Mouse (Mus musculus): ENCODE measurements at regions not wholly inside any gene's neighbourhood (a gene's known extent, or its start where the extent isn't known, plus 50 kb on each side); places are given as distances from the start of the nearest gene placed in this dataset.

- peak; percentile 74 for DNase-seq (ENCODE audit: low read depth, low spot score)
Observed at GRCm38 (mm10) chrX:142540264-142540663, 140.9 kb upstream of the Tmem164 start.

GRCm38 (mm10) chrX:142552196-142552595 is 129.0 kb upstream of the Tmem164 start:
- DNase-seq (ENCODE audit: low read depth, low spot score), result no peak

GRCm38 (mm10) chrX:142554161-142554560 is 127.0 kb upstream of the Tmem164 start:
- peak; percentile 13 for DNase-seq (ENCODE audit: low read depth, low spot score)

GRCm38 (mm10) chrX:142557496-142557895 is 123.7 kb upstream of the Tmem164 start:
- no peak for DNase-seq (ENCODE audit: low read depth, low spot score)

GRCm38 (mm10) chrX:142560209-142560912 is 120.8 kb upstream of the Tmem164 start:
- DNase-seq (ENCODE audit: low read depth, low spot score), result no peak

GRCm38 (mm10) chrX:142561788-142562187 is 119.4 kb upstream of the Tmem164 start:
- no peak for DNase-seq (ENCODE audit: low read depth, low spot score)

- no peak for DNase-seq (ENCODE audit: low read depth, low spot score)
Observed at GRCm38 (mm10) chrX:142564186-142564585, 117.0 kb upstream of the Tmem164 start.

GRCm38 (mm10) chrX:142571772-142572171 is 109.4 kb upstream of the Tmem164 start:
- DNase-seq (ENCODE audit: low read depth, low spot score), result no peak

- DNase-seq (ENCODE audit: low read depth, low spot score), result no peak
Observed at GRCm38 (mm10) chrX:142574022-142574421, 107.2 kb upstream of the Tmem164 start.

- DNase-seq (ENCODE audit: low read depth, low spot score), result no peak
Observed at GRCm38 (mm10) chrX:142574945-142575710, 106.1 kb upstream of the Tmem164 start.

- DNase-seq (ENCODE audit: low read depth, low spot score), result no peak
Observed at GRCm38 (mm10) chrX:142576127-142576526, 105.1 kb upstream of the Tmem164 start.

- no peak for DNase-seq (ENCODE audit: low read depth, low spot score)
Observed at GRCm38 (mm10) chrX:142577449-142578081, 103.6 kb upstream of the Tmem164 start.

GRCm38 (mm10) chrX:142585281-142585680 is 95.9 kb upstream of the Tmem164 start:
- no peak for DNase-seq (ENCODE audit: low read depth, low spot score)

GRCm38 (mm10) chrX:142599377-142599776 is 81.8 kb upstream of the Tmem164 start:
- no peak for DNase-seq (ENCODE audit: low read depth, low spot score)

- no peak for DNase-seq (ENCODE audit: low read depth, low spot score)
Observed at GRCm38 (mm10) chrX:142600782-142601181, 80.4 kb upstream of the Tmem164 start.

- no peak for DNase-seq (ENCODE audit: low read depth, low spot score)
Observed at GRCm38 (mm10) chrX:142605088-142605487, 76.1 kb upstream of the Tmem164 start.

GRCm38 (mm10) chrX:142606595-142607205 is 74.5 kb upstream of the Tmem164 start:
- no peak for DNase-seq (ENCODE audit: low read depth, low spot score)

GRCm38 (mm10) chrX:142616189-142616872 is 64.9 kb upstream of the Tmem164 start:
- no peak for DNase-seq (ENCODE audit: low read depth, low spot score)

GRCm38 (mm10) chrX:142618389-142618788 is 62.8 kb upstream of the Tmem164 start:
- DNase-seq (ENCODE audit: low read depth, low spot score), result no peak

- DNase-seq (ENCODE audit: low read depth, low spot score), result peak; percentile 66
Observed at GRCm38 (mm10) chrX:142623359-142623758, 57.8 kb upstream of the Tmem164 start.

- no peak for DNase-seq (ENCODE audit: low read depth, low spot score)
Observed at GRCm38 (mm10) chrX:142623882-142624281, 57.3 kb upstream of the Tmem164 start.
